Mouse (Mus musculus) frontal cortex, postnatal 10 days (tissue): Measurements from ENCODE around the gene Art5.
"Not testable (repeated sequence)": the region's sequence is repeated elsewhere in the genome, so short reads cannot be mapped to it uniquely, and the experiment has no call there.

ENCODE experiments used
- DNase-seq, 2 experiments: peaks; one replicate each; pipeline ENCODE4 v3.0.0; 2022; ENCODE audit warnings: low spot score in 2 of 2, mixed read lengths in 1 of 2

Gene Art5

DNA sequence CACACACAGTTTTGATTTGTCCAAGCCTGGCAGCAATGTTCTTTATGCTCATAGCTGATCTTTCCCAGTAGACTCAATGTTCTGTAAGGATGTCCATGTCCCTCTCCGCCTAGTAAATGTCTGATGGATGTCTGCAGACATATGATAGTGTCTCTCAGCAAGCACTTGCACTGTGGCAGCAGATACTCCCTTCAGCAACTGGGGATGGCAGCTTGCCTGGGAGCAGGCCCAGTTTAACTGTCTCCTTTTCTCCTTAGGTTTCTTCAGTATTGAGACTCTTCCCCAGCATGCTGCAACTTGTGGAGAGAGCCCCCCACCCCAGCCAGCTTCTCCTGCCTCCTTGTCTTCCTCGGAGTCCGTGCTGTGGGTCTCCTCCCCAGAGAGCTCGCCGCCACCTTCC, 27.5 kb downstream of the Art5 start:
- no peak for DNase-seq

DNA sequence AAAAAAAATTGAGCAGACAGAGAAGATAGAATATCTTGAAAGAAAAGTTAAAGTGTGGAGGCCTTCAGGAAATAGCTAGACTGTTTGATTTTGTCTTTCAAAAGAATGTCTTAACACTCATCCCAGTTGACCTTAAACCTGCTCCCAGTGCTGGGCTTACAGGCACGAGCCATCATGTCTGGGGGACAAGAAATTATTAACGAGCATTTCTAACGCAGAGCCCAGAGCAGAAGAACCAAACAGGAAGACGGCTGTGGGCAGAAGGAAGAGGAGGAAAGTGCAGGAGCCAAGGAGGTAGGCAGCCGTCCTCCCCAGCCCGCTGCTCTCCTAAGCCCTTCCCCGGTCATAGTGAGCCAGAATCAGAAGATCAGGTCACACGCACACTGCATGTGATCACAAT, 29.0 kb downstream of the Art5 start:
- no peak for DNase-seq

DNA sequence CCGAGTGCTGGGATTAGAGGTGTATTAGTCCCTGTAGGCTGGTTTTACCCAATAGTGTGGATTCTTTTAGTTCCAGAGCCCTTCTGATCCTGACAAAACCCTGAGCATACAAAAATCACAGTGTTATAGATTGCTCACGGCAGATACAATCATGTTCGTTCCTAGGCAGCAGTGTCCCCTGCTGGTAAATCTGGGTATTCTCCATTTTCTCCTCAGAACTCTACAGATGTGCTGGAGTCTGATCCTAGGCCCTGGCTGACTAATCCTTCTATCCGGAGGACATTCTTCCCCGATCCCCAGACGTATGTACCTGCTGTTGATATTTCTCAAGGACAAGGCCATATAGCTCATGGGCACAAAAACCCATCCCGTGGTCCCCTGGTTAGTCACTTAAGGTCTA, 30.8 kb downstream of the Art5 start:
- DNase-seq = no peak

DNA sequence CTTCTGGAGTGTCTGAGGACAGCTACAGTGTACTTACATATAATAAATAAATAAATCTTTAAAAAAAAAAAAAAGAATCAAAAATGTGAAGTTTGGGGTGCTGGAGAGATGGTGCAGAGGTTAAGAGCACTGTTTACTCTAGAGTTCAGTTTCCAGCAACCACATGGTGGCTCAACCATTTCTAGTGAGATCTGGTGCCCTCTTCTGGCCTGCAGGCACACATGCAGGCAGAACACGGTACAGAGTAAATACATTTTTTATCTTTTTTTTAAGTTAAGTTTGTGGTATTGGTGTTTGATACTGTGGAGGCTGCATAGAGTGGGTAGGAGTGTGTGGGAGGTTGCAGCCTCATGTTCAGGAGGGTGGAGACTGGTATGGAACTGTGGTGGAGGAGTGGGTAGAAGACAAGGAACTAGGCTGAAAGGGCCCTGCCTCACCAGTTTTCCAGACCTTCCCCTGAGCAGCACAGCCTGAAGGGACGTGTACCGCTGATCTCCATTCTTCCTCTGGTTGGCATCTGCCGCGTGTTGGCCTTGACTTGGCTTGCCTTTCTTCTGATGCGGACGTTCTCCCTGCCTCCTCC, 32.5 kb downstream of the Art5 start:
- no peak for DNase-seq

DNA sequence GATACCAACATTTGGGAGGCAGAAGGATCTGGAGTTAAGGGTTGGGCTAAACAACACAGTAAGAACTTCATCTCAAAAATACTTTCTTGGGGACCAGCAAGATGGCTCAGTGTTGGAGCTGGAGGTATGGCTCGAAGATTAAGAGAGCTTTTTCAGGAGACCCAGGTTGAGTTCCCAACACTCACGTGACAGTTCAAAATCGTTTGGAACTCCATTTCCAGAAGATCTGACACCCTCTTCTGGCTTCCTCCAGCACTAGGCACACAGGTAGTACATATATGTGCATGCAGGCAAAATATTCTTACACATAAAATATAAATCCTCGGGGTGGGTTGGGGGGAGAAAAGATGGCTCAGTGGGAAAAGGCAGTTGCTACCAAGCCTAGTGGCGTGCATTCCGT, 42.9 kb downstream of the Art5 start:
- no peak for DNase-seq

DNA sequence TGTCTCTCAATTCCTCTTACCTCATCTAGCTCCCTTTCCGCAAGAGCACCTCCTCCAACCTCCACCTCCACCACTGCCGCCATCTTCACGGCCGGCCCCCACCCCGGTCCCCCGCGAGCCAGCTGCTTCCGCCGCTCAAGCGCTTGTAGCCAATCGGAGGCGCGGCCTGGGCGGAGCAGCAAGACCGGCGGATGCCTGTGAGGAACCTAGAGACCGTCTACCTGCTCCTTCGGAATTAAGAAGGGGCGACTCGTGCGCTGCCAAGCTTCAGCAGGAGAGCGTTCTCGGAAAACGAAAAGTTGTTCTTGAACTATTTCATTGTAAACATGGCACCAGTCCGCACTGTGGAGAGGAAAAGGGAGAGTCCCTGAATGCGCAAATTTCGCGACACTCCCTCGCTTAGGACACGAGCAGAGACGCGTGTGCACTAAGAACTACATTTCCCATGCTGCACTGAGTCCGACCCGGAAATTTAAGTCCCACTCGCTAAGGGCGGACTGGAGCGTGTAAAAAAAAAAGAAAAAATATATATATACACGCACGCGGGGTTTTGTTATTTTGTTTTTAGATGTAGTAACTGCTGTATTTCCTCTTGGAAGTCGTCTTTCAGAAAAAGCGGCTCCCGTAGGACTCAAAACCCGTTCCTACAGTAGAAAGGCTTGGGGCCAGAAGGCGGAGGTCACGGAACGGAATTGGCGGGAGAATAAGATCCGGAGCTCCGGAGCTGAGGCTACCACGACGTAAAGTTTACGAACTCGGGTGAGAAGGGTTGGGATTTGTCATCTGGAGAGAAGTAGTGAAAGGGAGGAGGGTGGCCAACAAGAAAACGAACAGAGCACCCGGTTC, 44.0 kb downstream of the Art5 start, which contains the start of the genes Rnf121, Xndc1 and Xntrpc:
TSS of gene Rnf121 (minus strand) at position 424 of the 846 bp plus-strand sequence.
TSS of gene Xndc1 (plus strand) at position 466 of the 846 bp plus-strand sequence.
TSS of gene Xntrpc (plus strand) at position 668 of the 846 bp plus-strand sequence.
- DNase-seq = peak; percentile 87 to 92

DNA sequence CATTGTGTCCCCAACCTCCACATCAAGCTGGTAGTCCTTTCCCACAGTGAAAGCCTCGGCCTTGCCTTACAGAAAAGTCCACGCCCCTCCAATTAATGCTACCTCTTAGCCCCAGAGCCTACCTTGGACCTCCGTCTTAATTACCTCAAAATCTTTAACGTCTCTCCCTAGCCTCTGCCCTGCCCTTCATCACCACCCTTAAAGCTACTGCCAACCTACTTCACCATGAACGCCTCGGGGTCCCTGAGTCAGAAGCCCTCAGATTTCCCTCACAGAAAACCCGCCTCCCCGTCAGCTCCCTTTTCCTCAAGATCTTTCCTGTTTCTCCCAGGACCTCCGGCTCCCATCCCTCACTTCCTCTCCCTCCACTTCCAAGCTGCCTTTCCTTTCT, 44.6 kb downstream of the Art5 start:
- no peak for DNase-seq

DNA sequence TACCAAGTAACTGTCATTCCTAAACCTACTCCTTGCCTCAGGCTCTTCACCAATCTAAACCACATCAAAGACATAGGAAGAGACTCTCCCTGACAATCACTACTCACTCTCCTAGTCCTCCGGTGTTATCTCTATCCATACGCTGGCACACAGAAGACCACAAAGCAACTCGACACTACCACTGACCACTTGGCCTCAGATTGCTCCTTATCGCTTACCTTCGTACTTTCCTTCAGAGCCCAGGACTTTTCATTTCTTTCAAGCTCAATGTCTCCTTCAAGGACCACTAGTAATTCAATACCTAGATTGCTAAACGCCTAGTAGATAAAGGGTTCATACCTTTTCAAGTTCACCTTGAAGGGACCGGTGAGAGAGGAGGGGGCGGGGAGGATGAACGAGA, 45.4 kb downstream of the Art5 start:
- no peak for DNase-seq

DNA sequence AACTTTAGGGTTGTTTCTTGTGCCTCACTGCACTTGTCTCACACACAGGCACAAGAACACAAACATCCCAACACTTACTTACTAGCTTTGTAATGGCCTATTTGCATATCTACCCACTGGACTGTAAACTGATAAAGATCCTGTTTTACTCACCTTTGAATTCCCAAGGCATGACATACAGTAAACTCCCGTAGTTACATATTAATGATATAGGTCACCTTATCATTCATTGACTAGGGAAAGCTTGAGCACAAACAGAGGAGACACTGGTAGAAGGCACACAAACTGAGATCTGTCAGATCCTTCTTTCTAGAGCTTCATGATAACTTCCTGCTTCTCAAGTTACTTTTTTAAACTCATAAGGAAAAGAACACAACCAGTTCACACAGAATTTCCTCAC, 47.1 kb downstream of the Art5 start:
- no peak for DNase-seq

DNA sequence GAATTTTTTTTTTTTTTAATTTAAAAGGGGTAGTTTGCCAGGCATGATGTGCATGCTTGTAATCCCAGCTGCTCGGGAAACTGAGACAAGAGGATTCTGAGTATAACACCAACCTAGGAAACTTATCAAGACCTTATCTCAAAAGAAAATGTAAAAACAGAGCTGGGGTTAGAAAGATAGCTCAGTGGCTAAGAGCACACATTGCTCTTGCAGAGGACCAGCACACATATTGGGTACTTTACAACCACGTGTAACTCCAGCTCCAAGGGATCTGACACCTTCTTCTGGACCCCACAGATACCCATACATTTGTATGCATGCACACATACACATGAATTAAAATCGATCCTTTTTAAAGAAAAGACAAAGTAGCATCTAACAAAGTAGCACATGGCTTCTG, 47.9 kb downstream of the Art5 start:
- no peak for DNase-seq

DNA sequence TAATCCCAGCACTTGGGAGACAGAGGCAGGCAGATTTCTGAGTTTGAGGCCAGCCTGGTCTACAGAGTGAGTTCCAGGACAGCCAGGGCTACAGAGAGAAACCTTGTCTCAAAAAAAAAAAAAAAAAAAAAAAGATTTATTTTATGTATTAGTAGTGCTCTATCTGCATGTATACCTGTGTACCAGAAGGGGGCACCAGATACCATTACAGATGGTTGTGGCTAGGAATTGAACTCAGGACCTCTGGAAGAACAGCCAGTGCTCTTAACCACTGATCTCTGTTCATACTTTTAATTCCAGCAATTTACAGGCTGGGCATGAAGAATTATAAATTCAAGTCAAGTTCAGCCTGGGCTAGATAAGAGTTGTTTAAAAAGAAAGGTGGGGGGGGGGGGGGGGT, 60.8 kb downstream of the Art5 start:
- not testable (repeated sequence) for DNase-seq
